Mouse (Mus musculus) CD4-positive, CD25-positive, alpha-beta regulatory T cell, adult 2 months (primary cell): ENCODE measurements at regions not wholly inside any gene's neighbourhood (a gene's known extent, or its start where the extent isn't known, plus 50 kb on each side); places are given as distances from the start of the nearest gene placed in this dataset.
A peak's percentile ranks its signal among the peaks of the same experiment; 100 is the strongest.

ENCODE experiments used
- DNase-seq: peaks from one replicate; pipeline ENCODE4 v3.0.0-alpha.2; 2012; ENCODE audit warnings: low read depth, low spot score

- no peak for DNase-seq
Measured at GRCm38 (mm10) chr5:43089475-43089874, 143.5 kb upstream of the Cpeb2 start.

DNA sequence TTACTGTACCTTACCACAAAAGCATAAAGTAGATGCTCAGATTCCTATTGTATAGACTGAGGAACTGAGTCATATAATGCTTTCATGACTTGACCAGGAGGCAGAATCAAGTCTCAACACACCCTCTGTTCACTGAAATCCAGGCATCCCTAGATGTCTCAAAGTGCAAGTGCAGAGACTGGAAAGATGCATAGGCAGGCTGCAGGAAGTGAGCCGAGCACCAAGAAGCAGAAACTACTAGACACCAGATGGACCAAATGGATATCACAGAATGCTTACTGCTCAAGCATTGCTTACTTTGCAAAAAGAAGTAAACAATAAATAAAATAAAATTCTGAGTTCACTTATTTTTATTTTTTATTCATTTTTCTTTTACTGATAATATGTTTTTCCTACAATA is 143.0 kb upstream of the Cpeb2 start:
- DNase-seq = no peak

DNA sequence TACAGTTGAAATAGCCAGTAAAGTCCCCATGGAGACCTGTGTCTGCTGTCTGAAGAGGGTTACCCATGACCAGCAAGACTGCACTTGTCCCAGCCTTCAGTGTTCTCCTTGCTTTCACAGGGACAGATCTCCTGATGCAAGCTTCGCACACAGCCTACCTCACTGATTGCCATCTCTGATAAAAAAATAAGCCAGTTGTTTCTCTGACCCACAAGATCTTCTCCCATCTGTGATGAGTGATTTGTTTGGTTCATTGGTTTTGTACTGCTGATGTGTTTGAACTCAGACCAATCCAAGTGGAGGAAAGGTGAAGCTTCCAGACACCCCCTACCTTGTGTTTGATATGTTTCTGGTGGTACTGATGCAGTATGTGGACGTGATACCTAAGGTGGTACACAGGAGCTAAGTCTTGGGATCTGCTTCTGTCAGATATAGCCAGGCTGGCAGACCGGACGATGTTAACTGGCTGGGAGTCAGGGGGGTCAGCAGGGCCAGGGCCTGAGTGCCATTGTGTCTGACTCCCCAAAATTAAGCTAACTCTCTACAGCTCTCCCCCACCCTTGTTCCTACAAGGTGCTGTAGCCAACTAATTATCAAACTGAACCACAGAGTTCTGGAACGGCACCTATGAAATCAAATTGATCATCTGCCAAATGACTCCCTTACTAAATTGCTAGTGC is 139.2 kb upstream of the Cpeb2 start:
- DNase-seq = no peak

DNA sequence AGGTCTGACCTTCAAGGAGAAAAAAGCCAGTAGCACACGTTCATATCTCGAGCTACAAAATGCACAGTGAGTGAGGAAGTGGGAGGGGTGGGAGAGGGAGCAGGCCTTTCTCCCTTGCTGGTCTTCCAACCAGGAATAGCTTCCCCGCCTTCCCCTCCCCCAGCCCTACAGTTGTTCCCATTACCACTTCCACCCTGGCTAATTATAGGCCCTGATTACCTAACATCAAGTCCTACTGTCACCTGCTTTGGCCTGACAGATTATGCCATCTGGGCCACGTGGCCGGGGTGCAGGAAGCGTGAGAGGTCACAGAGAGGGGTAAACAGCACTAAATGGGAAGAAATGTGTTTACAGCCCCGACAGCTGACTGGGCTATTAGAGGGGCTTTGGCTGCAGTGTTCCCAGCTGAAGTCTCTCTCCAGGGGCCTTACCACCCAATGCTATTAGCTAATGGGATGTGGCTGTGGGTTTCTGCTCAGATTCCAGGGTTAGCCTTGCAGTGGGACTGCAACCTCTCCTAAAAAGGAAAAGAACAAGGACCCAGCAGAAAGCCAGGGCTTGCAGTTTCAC is 138.6 kb upstream of the Cpeb2 start:
- DNase-seq = no peak

DNA sequence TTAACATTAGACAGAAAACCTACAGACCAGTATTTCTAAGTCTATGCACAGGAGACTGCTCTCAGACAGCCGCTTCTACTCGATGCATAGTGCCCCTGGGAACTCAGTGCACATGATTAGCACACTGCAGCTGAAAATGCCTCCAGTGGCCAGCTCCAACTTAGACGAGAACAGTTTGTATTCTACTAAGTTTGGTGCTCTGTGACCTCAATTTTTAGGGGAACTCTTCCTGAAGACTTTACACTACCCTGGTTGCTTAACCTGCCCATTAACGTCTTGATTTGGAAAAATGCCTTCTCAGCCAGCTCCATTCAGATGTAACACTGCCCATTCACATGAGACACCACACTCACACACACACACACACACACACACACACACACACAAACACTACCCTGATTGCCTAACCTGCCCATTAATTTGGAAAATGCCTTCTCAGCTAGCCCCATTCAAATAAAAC is 130.9 kb upstream of the Cpeb2 start:
- DNase-seq = no peak

DNA sequence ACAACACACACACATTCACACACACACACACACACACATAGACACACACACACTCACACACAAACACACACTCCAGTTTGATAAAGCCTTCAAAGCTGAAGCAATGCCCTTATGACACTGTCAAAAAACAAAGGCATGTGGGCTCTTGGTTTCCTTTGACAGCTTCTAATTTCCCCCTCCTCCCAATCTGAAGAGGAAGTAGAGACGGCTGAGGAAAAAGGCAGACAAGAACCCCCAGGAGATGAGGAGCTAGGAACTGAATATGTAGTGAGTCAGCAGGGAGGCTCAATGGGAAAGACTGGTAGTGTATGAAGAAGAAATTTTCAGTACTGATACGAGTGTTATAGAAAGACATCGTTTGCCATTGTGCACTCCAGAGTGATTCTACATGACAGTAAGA is 130.4 kb upstream of the Cpeb2 start:
- no peak for DNase-seq

- DNase-seq = no peak
Measured at GRCm38 (mm10) chr5:43103728-43104127, 129.2 kb upstream of the Cpeb2 start.

GRCm38 (mm10) chr5:43105528-43105927 is 127.4 kb upstream of the Cpeb2 start:
- no peak for DNase-seq

DNA sequence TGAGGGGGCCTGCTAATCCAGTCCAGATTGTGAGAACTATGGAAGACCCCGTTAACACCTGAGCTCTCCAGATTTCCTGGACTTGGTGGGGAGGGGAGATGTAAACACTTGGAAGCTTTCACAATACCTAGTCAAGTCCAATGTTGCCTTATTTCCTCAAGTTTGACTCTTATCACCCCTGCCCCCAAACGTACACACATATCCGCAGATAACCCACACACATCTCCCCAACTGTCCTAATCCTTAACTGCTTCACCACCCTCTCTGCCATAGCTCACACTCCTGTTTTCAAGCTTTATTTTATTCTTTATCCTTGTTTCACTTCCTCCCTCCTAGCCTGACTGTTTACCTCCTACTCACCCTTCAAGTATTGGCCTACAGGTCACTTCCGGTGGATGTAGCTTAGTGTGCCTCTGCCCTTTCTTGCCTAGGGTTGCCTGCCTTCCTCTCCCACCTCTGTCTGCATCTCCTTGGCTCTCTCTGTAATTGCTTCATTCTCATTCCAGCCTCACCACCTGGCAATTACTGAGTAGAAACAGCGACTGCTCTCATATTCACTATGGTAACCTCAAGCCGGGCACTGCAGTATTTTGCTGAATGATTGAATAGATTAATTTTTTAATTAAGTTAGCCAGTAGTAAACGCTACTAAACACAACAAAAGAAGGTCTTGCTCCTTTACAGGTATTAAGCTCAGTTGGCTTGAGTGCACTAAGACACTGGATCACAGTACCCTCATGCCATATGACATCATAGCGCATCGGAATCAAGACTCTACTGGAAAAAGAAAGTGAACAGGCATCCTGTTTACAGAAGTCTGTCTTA is 125.3 kb upstream of the Cpeb2 start:
- no peak for DNase-seq

DNA sequence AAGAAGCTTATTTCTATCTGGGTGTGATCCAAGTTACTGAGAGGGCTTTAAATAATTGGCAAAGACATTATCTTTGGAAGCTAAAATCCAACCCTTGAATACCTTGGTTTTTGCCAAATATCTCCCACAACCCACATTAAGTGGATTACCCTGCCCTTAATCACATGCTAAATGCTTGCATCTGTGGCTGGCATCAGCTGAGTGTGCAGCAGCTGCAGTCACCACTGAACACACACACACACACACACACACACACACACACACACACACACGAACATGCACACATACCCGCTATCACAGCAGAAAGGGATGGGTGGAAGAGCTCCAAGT is 124.7 kb upstream of the Cpeb2 start:
- DNase-seq = no peak

GRCm38 (mm10) chr5:43110122-43110521 is 122.8 kb upstream of the Cpeb2 start:
- DNase-seq = no peak

- DNase-seq = no peak
Measured at GRCm38 (mm10) chr5:43111740-43112139, 121.2 kb upstream of the Cpeb2 start.

GRCm38 (mm10) chr5:43113405-43114119 is 119.4 kb upstream of the Cpeb2 start:
- DNase-seq = peak; percentile 3

- no peak for DNase-seq
Measured at GRCm38 (mm10) chr5:43115507-43115906, 117.5 kb upstream of the Cpeb2 start.

DNA sequence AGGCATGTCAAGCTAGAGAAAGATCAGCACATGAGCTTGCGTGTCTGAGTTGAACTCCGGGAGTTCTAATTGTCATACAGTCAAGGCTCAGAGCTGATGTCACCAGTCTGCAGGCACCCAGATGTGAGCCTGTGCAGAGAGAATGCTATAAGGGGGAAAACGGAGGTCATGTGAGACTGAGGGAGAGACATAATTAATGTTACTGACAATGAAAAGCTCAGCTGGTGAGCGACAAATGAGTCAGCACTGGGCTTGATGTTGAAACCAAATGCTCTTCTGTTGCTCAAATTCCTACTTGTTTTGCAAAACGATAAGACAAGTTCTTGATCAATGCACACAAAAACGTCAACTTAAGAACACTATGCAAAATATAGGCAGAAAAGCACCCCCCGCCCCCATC is 116.1 kb upstream of the Cpeb2 start:
- no peak for DNase-seq

DNA sequence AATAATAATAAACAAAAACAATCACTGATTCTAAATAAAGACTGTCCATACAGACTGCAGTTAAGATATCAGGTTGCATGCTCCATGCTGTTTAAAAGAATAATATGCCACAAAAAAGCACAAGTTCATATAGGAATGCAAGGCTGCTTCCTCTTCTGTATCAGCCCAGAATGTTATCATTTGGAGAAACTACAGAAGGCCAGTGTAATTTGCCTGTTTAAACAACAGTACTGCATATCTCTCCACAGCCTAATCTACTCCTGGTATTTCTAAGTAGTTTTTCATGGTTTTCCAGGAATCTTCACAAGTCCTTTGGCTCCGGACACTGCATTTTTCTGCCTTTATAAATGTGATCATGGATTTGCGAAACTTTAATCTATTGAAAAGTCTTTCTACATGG is 111.9 kb upstream of the Cpeb2 start:
- DNase-seq = no peak

- no peak for DNase-seq
Measured at GRCm38 (mm10) chr5:43124301-43124700, 108.7 kb upstream of the Cpeb2 start.

DNA sequence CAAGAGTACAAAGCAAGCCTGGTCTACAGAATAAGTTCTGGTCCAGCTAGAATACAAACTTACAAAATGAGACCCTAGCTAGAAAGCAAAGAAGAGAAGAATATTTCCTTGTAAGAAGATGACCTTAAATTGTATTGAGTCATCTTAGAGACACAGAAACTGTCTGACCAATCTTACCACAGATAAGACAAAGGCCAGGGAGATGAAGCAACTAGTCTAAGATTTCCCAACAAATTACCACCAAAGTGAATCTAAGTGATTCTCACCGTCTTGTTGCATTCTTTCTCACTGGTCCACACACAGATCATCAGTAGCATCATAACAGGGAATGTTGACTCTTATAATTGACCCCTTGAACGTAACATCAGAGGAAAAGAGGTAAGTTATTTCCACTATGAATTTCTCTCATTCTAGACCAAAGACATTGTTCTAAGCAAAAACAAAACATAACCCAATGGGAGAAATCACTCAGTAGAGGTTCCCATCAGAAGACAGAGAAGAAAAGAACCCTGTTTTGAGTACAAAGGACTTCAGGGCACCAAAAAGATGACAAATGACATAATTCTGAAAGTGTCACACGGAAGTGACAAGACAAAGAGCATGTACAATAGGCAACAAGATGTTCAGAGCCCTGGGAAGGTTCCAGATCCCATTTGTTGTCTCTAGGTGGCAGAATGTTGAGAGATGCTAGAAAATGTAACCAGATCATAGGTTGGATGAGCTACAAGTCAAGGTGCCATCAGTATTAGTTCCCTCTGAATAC is 107.0 kb upstream of the Cpeb2 start:
- DNase-seq = no peak

DNA sequence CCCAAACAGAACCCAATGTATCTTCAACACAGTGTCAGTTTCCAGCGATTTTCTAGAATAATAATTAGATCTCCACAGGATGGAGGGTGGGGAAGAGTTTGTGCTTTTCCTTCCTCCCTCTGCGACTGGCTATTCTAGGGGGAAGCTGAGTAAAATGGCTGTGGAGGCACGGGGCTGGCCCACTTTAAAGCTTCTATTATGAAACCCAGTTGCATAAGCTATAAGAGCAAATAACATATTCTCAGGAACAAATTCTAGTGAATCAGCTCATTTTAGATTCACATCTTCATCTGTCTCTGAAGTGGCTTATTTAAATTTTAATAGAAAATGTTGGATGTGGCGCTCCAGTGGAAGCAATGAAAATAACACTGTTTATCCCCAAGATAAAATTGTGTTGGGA is 102.6 kb upstream of the Cpeb2 start:
- DNase-seq = no peak

- DNase-seq = no peak
Measured at GRCm38 (mm10) chr5:43130901-43131557, 101.9 kb upstream of the Cpeb2 start.

DNA sequence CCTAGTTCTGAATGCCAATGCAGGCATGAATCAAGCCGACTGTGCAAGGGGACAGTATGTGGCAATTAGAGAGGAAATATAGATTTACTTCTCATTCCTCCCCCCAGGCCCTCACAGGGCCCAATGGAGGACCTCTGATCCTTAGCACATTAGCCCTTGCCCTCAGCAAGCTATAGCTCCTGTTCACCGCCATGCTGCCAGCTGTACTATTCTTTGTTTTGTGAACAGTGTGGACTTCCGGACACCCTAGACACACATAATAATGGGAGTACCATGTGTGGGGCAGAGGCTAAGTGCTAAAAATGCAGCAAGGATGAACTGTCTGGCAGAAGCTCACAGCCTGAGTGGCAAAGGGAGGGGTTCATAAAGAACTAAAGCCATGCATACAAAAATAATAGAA is 99.3 kb upstream of the Cpeb2 start:
- DNase-seq = no peak
